Mouse (Mus musculus) lung, postnatal 0 days (tissue): ENCODE measurements around the gene Fbln2. TPM values are rescaled to one million over a fixed set of nuclear protein-coding genes. Genes with fewer than 3 reads are reported as not detected.

Source experiments
- ATAC-seq: fragments of 200-750 bp; cut with Nextera tagmentation; 2 replicates; pipeline ENCODE4 v1.8.0; 2017; ENCODE audit warnings: moderate library complexity
- DNase-seq: peaks from one replicate; pipeline ENCODE4 v3.0.0-alpha.2; 2016; ENCODE audit warnings: low spot score
- H3K27ac ChIP-seq: fragments of 300-500 bp; sonication (generic); 2 replicates; pipeline ENCODE4 v1.5.1; 2014; ENCODE audit warnings: antibody characterized with exemption, mild to moderate bottlenecking, low read length, mixed read lengths
- H3K27me3 ChIP-seq: fragments of 300-500 bp; sonication (generic); replicated peaks from 2 replicates; pipeline ENCODE4 v1.6.1; 2014; ENCODE audit warnings: low read length, mixed read lengths; ENCODE audit not compliant: insufficient read depth
- H3K36me3 ChIP-seq: fragments of 300-500 bp; sonication (generic); 2 replicates; pipeline ENCODE4 v1.6.1; 2014; ENCODE audit warnings: low read length, mixed read lengths; ENCODE audit not compliant: insufficient read depth
- H3K4me1 ChIP-seq: fragments of 300-500 bp; sonication (generic); 2 replicates; pipeline ENCODE4 v1.6.1; 2014; ENCODE audit warnings: antibody characterized with exemption, low read depth, low read length, mixed read lengths; ENCODE audit not compliant: insufficient read depth
- H3K4me2 ChIP-seq: fragments of 300-500 bp; sonication (generic); replicated peaks from 2 replicates; pipeline ENCODE4 v1.6.1; 2014; ENCODE audit warnings: low read depth, mild to moderate bottlenecking, low read length, moderate library complexity, mixed read lengths
- H3K4me3 ChIP-seq: fragments of 300-500 bp; sonication (generic); 2 replicates; pipeline ENCODE4 v1.5.1; 2014; ENCODE audit warnings: low read depth, low read length
- H3K9ac ChIP-seq: fragments of 300-500 bp; sonication (generic); replicated peaks from 2 replicates; pipeline ENCODE4 v1.6.1; 2014; ENCODE audit warnings: low read depth, mild to moderate bottlenecking
- H3K9me3 ChIP-seq: fragments of 300-500 bp; sonication (generic); 2 replicates; pipeline ENCODE4 v1.6.1; 2016; ENCODE audit warnings: low read length, mixed read lengths
- CTCF ChIP-seq: IDR thresholded peaks from 2 replicates; pipeline ENCODE4 v1.5.1; 2016; ENCODE audit warnings: antibody characterized with exemption, mild to moderate bottlenecking
- EP300 ChIP-seq: IDR thresholded peaks from 2 replicates; pipeline ENCODE4 v1.6.1; 2016; ENCODE audit warnings: antibody characterized with exemption, mild to moderate bottlenecking, control low read depth
- WGBS: fragments of 180-500 bp; shearing (Covaris S2); extraction: QIAGEN DNeasy Blood & Tissue Kit; methylation state at CpG from one replicate; pipeline ENCODE4 v1.1.7; 2014; 5-methylcytosine and 5-hydroxymethylcytosine counted together
- polyA plus RNA-seq: library from polyadenylated mRNA; unstranded; fragments of >200 nt; fragmentation: Nextera tagmentation; extraction: Ambion mirVana; gene quantifications from 2 replicates; pipeline ENCODE4 v1.2.1, GENCODE M21; 2015

Gene Fbln2
- polyA plus RNA-seq, 1 experiment from 2014 or later, result 63.8 TPM

DNA sequence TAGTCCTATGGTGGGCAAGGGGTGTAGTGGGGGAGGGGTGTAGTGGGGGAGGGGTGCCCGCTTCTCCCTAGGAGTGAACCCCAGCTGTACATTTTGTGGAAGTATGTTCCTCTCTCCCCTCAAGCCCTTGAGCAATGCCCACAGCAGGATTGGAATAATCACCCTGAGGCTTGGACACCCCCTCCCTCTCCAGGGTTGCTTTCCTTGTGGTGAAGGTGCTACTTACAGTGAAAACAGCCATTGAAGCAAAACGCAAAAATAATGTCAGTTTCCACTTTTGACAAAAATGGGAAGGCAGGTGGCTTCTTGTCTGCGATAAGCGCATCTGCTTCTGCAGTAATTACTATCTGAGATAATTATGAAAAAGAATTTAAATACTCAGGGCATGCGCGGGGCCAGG lies 75.4 kb downstream of the Fbln2 start:
- H3K4me2 ChIP-seq, result no peak overlapping the region
- H3K27me3 ChIP-seq, result peaks cover 26% of the 10 kb centered on the region
- DNase-seq, result no peak
- 0 out of 2 replicates have a peak, but pooled peaks cover 2% of the 10 kb centered on the region for H3K4me1 ChIP-seq
- ATAC-seq, result no peak
- WGBS, result 78% methylated on average over 6 of the region's 6 CpGs
- no peaks in the 10 kb centered on the region for H3K9me3 ChIP-seq
- H3K27ac ChIP-seq, result no peak overlapping the region
- no peaks in the 10 kb centered on the region for H3K36me3 ChIP-seq
- H3K9ac ChIP-seq, result no peak overlapping the region
- no peak overlapping the region for H3K4me3 ChIP-seq
- TF ChIP-seq EP300 (no peak), CTCF (no peak)

DNA sequence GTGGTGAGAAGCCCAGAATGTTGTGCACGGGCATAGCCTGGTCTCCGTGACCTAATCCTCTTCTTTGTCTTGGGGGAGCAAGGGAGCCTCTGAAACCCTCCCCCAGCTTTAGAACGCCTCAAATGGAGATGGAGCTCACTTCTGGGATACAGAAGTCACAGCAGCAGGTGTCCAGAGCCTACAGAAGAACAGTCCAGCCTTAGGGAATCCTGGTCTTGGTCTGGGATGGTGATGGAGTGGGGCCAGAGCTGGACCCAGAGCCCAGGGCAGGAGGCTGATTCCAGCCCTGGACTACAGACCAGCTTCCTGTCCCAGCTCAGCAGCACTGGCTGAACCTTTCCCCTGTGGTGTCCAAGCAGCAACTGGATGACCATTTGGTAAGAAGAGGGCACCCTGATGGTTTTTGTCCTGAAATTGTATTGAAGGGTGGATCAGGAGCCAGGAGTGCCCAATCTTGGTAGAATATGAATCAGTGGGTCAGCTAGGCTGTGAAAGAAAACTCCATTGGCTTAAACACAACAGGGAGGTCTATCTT lies 76.1 kb downstream of the Fbln2 start:
- Histone ChIP-seq H3K4me3 (no peak overlapping the region), H3K27ac (no peak overlapping the region), H3K9ac (no peak overlapping the region), H3K4me1 (0 out of 2 replicates have a peak, but pooled peaks cover 2% of the 10 kb centered on the region), H3K4me2 (no peak overlapping the region), H3K27me3 (peaks cover 26% of the 10 kb centered on the region), H3K9me3 (no peaks in the 10 kb centered on the region), H3K36me3 (no peaks in the 10 kb centered on the region)
- DNase-seq (no peak), ATAC-seq (no peak)
- TF ChIP-seq EP300 (no peak), CTCF (no peak)
- 56% methylated on average over 3 of the region's 3 CpGs for WGBS

DNA sequence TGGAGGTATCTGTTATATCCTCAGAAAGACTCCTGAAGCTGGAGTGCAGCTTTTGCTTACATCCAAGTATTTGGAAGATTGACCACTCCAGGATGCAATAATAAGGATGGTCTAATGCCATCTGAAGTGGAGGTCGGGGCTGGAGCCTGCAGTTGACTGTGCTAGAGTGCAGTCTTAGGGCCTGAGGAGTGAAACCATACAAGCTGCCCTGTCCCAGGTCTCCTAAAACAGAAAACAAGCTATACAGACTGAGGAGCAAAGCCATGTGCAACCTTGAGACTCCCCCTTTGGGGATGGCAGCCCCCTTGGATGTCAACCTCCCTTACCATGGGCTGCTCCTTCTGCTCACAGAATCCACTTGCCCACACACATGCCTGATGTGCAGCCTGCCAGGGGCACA lies 76.7 kb downstream of the Fbln2 start:
- Histone ChIP-seq H3K27ac (no peak overlapping the region), H3K9me3 (no peaks in the 10 kb centered on the region), H3K9ac (no peak overlapping the region), H3K4me3 (no peak overlapping the region), H3K36me3 (no peaks in the 10 kb centered on the region), H3K4me2 (no peak overlapping the region), H3K27me3 (peaks cover 26% of the 10 kb centered on the region), H3K4me1 (0 out of 2 replicates have a peak, but pooled peaks cover 2% of the 10 kb centered on the region)
- ATAC-seq (no peak), DNase-seq (no peak)
- 40% methylated on average over 1 of the region's 1 CpGs for WGBS
- no peak for TF ChIP-seq CTCF

DNA sequence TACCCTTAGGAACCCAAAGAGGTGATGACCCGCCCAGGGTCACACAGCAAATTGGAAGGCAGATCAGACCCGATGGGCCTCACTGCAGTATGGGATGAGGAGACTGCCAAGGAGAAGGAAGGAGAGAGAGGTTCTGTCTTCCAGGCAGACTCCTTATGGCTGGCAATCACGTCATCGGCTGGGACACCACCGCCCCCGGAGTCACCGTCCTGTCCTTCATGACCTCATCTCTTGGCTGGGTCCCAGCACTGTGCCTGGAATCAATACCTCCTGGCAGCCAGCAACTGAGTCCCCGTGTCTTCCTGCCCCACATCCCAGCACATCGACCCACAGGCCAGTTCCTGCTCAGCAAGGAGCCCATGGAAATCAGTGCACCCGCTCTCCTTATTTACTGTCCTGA lies 78.7 kb downstream of the Fbln2 start:
- no peak for TF ChIP-seq EP300
- no peak for TF ChIP-seq CTCF
- H3K27me3 ChIP-seq, result peaks cover 12% of the 10 kb centered on the region

DNA sequence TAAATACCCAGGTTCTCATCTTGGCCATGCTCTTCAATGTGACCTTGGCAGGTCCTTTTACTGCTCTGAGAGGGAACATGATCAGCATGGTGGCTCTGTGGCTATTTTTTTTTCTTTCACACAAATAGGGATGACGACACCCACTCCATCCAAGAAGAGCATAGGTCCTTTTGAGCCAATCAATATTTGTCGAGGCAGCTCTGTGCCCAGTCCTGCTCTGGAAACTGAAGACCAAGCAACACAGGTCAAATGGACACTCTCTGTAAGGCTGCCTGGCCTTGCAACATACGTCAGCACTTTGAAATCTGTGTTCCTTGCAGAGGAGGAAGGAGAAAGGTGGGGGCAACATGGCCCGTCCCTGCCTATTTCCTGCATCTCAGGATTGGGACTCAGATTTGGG lies 83.2 kb downstream of the Fbln2 start:
- Histone ChIP-seq H3K36me3 (no peaks in the 10 kb centered on the region), H3K9ac (no peak overlapping the region), H3K4me1 (no peaks in the 10 kb centered on the region), H3K4me2 (no peak overlapping the region), H3K27me3 (no peaks in the 10 kb centered on the region), H3K9me3 (no peaks in the 10 kb centered on the region), H3K4me3 (no peak overlapping the region), H3K27ac (no peak overlapping the region)
- no peak for ATAC-seq
- no peak for TF ChIP-seq CTCF
- TF ChIP-seq EP300, result no peak
- 56% methylated on average over 4 of the region's 4 CpGs for WGBS
- no peak for DNase-seq

More for the DNA sequence above, 78.7 kb downstream of the Fbln2 start:
- Histone ChIP-seq H3K27ac (no peak overlapping the region), H3K9me3 (no peaks in the 10 kb centered on the region), H3K4me1 (no peaks in the 10 kb centered on the region), H3K9ac (no peak overlapping the region), H3K4me3 (no peak overlapping the region), H3K4me2 (no peak overlapping the region), H3K36me3 (no peaks in the 10 kb centered on the region)
- WGBS, result 64% methylated on average over 10 of the region's 10 CpGs
- DNase-seq (no peak), ATAC-seq (no peak)

DNA sequence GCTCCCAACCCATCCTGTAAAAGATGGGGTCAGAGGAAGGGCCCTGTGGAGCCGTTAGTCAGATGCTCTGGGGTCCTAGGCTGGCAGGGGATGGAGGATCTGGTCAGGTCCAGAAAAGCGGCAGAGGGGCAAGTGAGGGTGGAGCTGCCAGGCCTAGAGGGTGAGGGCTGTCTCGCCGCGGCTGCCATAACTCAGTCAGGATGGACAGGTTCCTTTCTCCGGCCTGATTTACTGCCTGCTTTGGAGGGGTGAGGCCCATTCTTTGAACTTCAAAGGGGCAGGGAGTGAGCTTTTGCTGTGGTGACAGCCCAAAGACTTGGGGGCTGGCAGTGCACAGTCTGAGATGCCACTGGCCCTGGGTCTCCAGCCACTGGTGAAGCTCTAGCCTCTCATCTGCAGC lies 86.6 kb downstream of the Fbln2 start:
- Histone ChIP-seq H3K4me3 (no peak overlapping the region), H3K36me3 (no peaks in the 10 kb centered on the region), H3K4me1 (no peaks in the 10 kb centered on the region), H3K9me3 (no peaks in the 10 kb centered on the region), H3K4me2 (no peak overlapping the region), H3K27ac (no peak overlapping the region), H3K9ac (no peak overlapping the region), H3K27me3 (no peaks in the 10 kb centered on the region)
- no peak for ATAC-seq
- 35% methylated on average over 6 of the region's 6 CpGs for WGBS
- TF ChIP-seq CTCF (no peak), EP300 (no peak)
- no peak for DNase-seq

DNA sequence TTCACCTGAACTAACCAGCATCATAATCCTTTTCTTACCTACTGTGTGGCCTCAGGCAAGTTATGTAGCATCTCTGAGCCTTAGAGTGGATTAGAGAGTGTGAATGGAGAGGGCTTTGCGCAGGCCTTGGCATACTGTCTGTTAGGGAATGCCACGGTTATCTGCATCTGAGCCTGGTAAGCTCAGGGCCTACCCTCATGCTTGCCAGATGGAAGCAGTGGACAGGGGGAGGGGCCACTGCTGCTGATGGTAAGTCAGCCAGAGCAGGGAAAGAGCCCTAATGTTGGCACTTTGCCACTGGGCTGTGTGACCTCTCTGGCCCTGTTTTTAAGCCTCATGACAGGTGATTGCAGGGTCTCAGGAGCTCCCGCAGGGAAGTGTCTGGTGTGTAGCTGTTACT lies 87.8 kb downstream of the Fbln2 start:
- Histone ChIP-seq H3K27me3 (no peaks in the 10 kb centered on the region), H3K27ac (no peak overlapping the region), H3K36me3 (no peaks in the 10 kb centered on the region), H3K9me3 (no peaks in the 10 kb centered on the region), H3K9ac (no peak overlapping the region), H3K4me1 (no peaks in the 10 kb centered on the region), H3K4me2 (no peak overlapping the region), H3K4me3 (no peak overlapping the region)
- WGBS, result 64% methylated on average over 3 of the region's 3 CpGs
- DNase-seq, result no peak
- TF ChIP-seq CTCF (no peak), EP300 (no peak)
- ATAC-seq, result no peak
